Mouse (Mus musculus) WW6 (cell line): ENCODE results near the gene Ano10.

ENCODE experiments used
- DNase-seq: peaks from one replicate; pipeline ENCODE4 v3.0.0-alpha.2; 2013; ENCODE audit warnings: low read depth, low spot score

The Ano10 gene

DNA sequence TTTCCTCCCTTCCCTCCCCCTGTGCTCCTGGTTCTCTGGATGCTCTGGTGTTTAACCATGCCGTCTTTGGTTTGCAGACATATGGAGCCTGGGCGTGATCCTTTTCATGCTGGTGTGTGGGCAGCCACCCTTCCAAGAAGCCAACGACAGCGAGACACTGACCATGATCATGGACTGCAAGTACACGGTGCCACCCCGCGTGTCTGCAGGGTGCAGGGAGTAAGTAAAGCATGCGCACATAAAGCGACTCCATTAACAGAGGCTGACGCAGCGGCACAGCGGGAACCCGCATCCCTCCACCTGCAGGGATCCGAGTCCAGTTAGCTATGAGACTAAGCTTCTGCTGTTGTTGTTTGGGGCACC, 137.2 kb downstream of the Ano10 start:
- no peak for DNase-seq

DNA sequence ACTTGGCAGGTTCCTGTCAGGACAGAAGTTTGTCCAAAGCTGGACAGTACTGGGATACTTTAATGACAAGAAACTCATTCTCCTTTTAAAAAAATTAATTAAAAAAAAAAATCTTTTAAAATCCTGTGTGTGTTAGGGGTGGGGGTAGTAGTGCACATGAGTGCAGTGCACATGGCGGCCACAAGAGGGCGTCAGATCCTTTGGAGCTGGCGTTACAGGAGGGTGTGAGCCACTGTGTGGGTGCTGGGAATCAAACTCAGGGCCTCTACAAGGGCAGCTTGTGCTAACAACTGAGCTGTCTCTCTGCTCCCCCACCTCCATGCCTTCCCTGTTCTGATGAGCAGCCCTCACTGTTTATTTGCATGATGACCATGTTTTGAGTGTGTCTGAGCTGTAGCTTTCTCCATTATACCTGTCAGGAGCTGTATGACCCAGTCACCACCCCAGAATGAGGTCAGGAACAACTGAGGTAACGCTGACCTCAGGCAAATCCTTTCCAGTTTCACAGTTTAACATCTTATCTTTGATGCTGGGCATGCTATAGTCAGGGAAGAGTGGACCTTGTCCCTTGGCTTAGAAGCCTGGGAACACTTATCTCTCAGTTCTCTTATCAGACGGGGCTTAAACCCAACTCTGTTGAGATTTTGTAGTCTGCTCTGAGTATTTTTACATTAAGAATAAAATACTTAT, 137.7 kb downstream of the Ano10 start:
- DNase-seq = no peak

DNA sequence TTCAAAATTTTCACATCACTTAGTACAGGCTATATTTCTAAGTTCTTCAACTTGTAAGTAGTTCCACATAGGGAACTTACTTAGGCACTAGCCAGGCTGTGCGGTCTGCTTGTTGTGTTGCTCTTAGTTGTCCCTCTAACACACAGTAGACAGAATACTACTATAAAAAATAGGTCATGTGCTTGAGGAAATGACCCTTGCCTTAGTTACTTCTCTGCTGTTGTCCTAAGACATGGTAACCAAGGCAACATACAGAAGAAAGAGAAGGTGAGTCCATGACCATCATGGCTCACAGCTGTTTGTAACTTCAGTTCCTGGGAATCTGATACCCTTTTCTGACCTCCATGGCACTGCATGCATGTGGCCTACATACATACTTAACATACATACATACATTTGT, 139.0 kb downstream of the Ano10 start:
- no peak for DNase-seq

DNA sequence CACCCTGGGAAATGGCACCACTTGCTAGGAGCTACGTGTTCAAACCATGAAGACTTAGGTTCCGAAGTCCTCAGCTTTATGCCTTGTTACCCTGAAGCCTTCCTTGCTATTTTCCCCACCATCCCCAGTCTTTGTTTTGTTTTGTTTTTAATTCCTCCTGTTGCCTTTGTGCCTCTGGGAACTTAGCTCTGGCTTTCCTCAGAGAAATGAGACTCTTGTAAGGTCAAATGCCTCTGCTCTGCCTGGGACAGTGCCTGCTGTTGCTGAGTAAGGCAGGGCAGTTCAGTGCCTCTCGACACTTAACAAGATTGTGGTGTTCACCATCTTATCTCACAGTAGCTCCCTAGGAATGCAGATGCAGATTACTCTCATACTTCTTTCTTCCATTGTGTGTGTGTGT, 140.8 kb downstream of the Ano10 start:
- DNase-seq = no peak

DNA sequence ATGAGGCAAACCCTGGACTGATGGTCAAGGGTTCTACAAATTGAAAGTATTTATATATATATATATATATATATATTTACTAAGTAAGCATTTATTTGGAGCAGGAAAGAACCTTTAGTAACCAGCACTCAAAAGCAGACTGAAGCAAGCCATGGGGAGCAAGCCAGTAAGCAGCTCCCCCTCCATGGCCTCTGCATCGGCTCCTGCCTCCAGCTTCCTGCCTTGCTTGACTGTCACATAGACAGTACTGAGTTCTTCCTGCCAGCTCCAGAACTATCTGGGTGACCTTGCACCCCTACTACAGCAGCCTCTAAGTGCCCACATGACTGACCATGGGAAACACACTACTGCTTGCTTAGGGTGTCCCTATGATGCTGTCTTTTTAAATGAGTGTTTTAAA, 141.7 kb downstream of the Ano10 start:
- DNase-seq = no peak

DNA sequence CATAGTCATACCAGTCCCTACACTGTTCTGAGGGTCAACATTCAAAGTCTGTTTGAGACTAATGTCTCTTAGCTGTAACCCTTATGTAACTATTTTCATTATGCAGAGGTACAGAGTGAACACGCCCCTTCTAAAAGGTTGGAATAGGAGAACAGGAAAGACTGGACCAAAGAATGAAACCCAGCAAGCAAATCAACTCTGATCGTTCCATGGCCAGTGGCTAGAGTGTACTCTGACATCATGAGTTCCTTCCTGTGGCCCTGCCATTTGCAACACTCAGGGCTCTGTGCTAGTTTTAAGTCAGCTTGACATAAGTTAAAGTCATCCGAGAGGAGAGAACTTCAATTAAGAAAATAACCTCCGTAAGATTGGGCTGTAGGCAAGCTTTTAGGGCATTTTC, 142.2 kb downstream of the Ano10 start:
- no peak for DNase-seq

DNA sequence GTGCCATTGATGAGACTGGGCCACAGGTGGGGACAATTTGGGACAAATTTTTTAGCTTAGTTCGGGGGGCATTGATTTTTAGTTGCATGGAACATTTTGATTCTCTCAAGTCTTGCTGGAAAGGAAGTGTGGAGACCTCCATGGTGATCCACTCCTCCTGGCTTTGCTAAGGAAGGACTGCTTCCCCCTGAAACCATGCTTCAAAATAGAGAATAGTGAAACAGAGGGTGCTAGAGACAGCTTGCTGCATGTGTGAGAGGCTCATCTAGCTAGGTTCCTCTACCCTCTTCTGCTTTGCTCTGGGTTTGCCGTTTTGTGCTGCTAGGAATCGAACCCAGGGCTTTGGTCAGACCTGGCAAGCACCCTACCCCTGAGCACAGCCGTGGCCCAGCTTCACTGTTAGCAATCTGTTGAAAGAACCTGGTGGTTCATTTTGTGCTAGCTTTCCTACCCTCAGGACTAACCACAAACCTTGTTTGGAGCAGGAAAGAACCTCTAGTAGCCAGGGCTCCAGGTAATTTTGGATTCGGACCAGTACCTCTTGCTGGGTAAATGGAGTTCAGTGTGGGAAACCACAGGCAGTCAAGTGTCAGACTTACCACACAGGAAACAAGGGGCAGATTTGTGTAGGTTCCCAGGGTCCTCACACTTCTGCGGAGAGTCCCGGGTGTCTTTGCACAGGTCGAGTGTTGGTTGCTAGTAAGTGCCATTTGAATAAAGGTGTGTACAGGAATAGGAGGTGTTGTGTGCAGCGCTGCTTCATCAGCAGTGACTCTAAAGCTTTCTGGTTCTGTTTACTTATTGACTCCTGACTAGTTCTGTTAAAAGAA, 144.0 kb downstream of the Ano10 start:
- no peak for DNase-seq

DNA sequence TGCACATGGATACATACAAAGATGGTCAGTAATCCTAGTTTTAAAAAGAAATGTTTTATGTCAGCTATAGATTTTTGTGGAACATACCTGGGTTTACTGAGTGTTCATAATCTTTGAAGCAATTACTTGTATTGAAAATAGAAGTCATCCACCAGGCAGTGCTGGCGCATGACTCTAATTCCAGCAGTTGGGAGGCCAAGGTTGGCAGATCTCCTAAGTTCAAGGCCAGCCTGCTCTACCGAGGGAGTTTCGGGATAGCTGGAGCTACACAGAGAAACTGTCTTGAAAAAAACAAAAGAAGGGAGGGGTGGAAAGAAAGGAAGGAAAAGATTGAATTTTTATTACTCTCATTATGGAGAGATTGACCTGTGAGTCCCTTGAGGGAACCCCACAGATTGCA, 145.9 kb downstream of the Ano10 start:
- no peak for DNase-seq

DNA sequence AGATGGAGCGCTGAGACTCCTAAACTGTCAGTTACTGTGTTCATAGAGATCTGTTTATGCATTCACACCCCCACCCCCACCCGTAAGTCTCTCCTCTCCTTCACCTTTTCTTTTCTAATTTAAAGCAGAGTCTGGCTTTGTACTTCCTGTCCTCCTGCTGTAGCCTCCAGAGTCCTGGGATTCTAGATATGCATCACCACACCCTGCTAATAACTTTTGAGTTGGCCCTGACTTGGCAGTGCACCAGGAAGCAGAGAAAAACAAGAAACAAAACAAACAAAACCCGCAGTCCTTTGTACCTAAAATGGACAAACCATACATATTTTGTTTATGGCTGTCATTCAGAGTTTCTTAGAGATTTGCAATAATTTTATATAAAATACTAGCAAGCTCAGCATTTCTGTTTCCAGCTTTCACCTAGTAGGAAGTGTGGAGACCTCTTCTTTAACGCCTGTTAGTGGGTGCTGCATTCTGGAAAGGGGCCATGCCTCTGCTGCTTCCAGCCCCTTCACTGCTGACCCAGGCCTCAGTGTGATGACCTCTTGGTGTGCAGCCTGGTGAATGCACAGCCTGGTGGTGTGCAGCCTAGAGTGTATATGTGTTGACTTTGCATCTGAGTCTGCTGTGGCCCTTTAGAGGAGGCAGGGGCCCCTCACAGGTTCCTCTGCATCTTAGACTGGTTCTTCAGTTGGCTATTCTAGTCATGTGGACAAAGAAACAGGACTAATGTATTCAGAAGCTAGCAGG, 147.9 kb downstream of the Ano10 start:
- no peak for DNase-seq

DNA sequence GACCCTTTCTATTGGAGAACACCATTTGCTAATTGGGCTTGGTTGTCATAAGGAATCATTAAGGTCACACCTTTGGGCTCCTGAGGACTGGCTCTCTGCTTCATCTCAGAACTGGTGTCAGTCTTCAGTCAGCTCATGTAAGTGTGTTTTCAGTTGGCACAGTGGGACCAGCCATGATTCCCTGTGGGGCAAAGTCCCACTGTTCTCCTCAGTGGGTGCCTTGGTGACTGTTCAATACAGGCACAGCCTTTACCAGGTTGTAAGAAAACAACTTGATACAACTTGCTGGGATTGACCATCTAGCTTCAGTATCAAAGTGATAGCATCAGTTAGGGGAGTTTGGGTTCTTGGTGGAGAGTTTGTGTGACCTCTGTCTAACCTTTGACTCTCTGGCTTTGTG, 148.5 kb downstream of the Ano10 start:
- DNase-seq = no peak

DNA sequence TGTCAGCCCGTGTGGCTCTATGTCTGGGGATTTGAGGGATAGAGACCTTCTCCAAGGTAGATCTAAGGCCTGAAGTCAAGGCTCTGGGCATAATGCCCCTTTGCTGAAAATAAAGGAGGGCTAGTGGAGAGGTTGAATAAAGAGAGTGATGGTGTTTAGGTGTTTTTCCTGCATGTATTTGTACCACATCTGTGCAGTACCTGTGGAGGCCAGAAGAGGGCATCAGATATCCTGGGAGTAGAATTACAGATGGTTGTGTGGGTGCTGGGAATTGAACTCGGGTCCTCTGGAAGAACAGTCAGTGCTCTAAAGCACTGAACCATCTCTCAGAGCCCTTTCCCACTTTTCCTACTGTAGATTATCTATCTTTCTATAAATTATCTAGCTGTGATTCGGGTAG, 149.4 kb downstream of the Ano10 start:
- DNase-seq = no peak

DNA sequence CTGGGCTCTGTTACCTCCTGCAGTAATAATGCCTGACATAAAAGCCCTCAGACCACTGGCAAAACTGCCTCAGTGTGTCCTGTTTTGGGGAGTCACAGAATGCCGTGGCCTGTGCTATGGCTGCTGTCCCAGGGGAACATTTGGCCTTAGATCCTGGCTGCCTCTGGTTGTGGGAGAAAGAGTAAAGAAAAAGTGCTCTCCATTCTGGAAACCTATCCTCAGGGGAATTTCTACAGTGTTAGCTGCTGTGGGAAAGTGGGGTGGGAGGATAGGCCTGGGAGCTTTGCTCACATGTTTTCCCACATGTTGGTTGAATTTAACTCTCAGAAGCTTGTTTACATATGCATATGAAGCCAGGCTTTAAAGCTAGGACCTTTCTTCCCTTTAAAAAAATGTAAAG, 151.0 kb downstream of the Ano10 start:
- DNase-seq = no peak

DNA sequence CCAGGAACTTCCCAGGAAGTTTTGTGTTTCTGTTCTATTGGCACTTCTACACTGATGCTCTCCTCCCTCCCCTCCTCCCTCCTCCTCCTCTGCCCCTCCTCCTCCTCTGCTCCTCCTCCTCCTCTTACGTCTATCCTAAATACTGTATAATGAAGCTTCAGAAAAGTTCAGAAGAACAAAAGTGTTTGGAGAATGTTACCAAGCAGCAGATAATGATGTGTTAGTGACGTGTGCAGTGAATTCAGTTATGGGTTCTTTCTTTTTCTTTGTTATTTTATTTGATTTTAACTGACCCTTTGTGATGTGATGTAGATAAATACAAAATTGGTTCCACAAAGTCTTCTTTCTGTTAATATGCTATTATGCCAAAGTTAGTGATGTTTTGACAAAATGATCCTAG, 155.0 kb downstream of the Ano10 start:
- DNase-seq = no peak

DNA sequence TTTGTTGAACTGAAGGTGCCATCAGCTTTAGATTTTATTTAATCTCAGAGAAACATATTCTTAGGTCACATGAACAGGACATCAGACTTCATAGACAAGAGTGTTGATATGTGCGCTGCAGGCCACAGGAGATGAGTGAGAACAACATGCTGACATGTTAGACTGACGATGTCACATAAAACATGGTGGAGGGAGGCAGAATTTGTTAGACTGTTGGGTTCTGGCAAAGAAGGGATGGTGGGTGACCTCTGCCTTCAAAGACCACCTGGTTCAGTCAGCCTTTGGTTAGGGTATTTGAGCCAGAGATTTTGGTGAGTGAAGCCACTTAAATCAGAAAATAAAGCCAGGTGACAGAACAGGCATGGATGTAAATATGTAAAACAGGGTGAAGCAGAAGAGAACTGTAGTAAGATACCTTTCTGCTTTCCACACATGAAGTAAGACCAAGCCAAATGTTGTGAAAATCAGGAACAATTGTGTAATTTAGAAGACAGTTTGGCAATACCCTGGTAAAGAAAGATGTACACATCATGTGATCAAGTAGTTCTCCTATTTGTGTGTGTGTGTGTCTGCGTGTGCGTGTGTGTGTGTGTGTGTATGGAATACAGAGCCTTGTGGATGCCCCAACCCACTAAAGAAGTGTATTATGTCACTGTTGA, 155.7 kb downstream of the Ano10 start:
- no peak for DNase-seq

DNA sequence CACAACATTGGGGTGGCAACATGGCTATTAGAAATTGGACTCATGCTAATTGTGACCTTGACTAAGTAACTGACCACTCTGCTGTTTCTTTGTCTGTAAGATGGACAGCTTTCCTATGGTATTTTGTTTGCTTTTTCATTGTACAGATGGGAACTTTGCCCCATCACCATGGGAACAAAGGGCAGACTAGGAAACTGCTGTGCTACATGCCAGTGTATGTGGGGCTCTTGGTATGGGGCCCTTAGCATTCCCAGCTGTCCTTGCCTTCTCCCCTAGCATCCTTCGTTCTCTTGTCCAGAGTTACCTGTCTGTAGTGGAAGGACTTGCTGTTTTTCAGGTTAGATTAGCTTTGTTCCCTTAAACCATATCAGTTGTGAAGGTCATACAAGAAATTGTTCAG, 156.3 kb downstream of the Ano10 start:
- DNase-seq = no peak

DNA sequence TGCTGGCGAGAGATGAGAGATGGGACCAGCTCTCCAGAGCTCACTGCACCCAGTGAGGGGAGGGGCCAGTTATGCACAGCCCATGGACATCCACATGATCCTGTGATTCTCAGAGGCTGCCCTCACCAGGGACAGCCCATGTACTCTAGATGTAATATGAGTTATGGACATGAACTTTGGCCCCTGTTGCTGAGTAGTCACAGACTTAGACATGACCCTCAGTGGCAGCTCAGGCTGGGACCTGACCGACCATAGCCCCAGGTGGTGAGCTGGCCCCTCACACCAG, 158.4 kb downstream of the Ano10 start:
- DNase-seq = no peak

DNA sequence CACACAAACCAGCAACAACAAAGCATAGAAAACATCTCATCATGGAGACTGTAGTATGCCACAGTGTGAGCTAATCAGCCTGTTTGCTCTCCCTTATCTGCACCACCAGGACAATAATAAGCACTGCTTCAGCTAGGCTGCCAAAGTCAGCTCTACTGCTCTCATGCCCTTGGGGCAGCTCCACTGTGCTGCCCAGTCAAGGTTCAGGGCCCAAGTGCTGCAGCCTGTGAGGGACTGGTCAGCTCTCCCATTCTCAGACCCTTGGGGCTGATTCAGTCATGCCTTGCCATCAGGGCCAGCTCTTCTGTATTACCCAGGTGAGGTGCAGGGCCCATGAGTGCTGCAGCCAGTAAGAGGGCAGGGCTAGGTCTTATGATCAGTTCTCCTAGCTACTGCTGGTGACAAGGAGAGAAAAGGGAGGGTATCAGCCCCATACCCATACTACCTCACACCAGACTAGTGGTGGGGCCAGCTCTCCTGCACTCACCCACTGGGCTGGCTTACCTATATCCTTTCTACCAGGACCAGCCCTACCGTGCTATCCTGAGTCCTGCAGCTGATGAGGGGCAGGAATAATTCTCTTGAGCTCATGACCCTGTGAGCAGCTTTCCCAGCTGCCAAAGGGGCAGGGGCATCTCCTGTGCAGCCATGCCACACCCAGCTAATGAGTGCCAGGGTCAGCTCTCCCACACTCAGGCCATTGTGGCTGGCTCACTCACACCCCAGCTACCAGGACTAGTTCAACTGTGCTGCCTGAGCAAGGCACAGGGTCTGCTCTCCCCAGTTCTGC, 158.9 kb downstream of the Ano10 start:
- no peak for DNase-seq

DNA sequence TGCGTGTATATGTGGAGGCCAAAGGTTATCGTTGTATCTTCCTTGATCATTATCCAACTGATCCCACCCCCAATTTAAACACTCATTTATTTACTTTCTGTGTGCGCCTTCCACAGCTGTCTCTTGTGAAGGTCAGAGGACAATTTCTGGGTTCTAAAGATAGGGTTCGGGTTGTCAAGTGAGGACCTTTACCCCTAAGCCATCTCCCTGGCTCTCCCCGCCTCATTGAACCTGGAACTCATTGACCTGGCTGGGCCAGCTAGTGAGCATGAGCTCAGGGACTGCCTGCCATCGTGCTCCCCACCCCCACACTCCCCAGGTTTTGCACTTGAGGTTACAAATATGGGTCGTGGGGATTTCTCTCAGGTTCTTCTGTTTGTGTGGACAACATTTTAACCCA, 162.1 kb downstream of the Ano10 start:
- DNase-seq = no peak

DNA sequence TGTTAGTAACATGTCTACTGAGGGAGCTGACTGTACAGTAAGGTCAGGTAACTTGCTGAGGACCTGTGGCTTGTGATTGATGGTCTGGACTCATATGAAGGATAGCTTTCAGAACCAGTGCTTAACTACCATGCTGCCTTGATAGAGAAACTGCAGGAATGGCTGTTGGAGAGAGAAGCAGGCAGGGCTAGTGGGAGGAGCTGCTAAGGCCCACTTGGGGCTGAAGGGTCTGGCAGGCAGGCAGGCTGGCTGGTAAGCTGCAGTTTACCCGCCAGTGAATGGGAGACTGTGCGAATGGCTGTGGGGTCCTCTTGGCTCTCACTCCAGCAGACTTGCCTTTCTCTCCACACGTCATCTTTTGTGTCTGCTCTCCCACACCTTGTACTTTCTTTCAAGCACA, 163.6 kb downstream of the Ano10 start:
- DNase-seq = no peak

DNA sequence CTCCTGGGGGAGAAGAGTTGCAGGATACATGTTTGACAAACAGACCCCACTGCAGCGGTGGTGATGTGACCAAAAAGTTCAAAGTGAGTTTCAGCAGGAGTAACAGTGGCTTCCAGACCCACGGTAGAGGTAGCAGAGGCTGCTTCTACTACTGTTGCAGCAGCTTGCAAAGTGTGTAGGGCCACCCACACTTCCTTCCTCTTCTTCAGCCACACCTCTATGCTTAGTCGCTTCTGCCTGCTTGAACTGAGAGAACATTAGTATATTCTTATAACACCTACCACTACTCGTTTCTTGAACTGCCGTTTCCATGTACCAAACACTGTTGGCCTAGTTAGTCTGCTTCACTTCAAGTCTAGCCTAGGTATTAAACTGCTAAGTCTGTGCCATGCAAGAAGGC, 165.5 kb downstream of the Ano10 start:
- no peak for DNase-seq

DNA sequence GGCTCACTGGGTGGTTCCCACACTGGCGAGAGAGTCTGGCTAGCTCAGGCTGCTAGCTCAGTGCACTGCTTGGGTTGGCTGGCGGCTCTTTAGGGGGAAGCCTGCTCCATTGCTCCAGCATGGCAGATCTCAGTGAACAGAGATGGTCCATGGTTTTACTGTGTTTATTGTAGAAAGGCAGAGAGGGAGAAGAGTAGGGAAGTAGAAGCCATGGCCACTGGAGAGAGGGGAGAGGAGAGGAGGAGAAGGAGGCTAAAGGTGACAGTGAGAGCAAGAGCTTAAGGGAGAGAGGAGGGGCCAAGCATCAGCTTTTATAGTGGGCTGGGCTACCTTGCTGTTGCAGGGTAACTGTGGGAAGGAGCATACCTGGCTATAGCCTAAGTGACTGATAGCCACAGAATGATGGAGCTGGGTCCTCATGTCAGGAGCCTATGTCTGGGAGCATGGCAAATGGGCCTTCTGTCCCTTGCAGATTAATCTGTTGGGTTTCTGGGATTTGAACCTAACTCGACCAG, 166.9 kb downstream of the Ano10 start:
- no peak for DNase-seq
